Mouse (Mus musculus) thymus, adult 18-20 months (tissue): Measurements from ENCODE around the gene Xpo4.
A peak's percentile ranks its signal among the peaks of the same experiment; 100 is the strongest.
"Not testable (repeated sequence)": the region's sequence is repeated elsewhere in the genome, so short reads cannot be mapped to it uniquely, and the experiment has no call there.

Source experiments
- DNase-seq, 2 experiments: peaks; one replicate each; pipeline ENCODE4 v3.0.0; 2022; ENCODE audit warnings: mixed read lengths in 2 of 2

The Xpo4 gene

GRCm38 (mm10) chr14:57664822-57665627 is at the start of gene Xpo4:
TSS of gene Xpo4 (minus strand) at chr14:57665430.
- DNase-seq, result peak; percentile 71 to 72

- DNase-seq, result no peak
Observed at GRCm38 (mm10) chr14:57712884-57713283, 47.7 kb upstream of the Xpo4 start.

GRCm38 (mm10) chr14:57711059-57711458 is 45.8 kb upstream of the Xpo4 start:
- DNase-seq, result no peak

DNA sequence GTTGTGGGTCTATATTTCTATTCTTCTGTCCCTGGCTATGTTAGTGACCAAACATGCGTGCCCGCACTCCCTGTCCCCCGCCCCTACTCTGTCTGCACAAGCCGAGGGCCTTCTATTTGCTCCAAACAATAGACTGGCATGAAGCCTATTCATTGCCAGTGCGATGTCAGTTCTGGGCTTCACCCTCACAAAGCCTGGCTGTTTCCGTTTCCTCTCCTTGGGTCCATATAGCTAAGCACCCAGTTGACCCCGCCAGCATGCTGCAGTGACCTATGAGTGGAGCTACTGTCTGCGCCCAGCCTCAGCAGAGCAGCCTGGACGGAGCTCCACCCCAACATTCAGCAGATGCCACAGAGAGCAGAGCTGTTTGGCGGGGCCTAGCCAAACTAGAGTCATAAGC is 43.9 kb upstream of the Xpo4 start:
- DNase-seq, result no peak

- DNase-seq, result no peak
Observed at GRCm38 (mm10) chr14:57708580-57708979, 43.4 kb upstream of the Xpo4 start.

DNA sequence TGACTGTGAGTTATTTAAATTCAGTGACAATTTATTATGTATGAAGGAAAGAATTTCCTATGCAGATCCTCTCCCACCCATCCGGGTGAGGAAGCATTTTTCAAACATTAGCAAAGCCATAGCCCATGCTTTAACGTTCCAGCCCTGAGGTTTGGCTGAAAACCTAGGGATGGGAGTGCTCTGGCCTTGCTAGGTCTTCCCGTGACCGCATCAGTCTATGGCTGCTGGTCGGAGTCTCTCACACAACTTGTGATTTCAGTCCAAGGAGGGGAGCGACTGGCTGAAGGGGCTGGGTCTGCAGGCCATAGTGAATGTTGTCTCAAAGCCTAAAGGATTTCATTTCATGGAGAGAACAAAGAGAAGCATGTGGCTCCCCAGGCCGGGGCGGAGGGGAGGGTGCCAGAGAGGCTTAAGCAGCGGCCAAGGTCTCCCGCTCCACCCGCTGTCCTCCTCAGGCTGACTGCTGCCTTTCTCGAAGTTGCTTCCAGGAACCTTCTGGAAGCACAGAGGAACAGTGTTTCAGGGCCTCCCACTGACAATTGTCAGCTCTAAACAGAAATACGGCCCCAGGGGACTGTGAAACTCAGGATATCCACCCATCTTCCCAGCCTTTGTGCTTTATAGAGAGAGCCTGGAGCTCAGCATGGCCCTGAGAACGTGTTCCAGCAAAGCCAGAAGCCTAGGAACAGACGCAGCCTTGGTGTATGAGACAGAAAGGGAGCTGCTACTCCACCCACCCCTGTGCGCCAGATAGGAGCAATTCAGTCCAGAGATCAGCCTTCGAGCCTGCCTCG is 42.1 kb upstream of the Xpo4 start:
- no peak for DNase-seq

- DNase-seq, result no peak
Observed at GRCm38 (mm10) chr14:57706760-57707099, 41.5 kb upstream of the Xpo4 start.

- no peak for DNase-seq
Observed at GRCm38 (mm10) chr14:57705759-57706158, 40.5 kb upstream of the Xpo4 start.

DNA sequence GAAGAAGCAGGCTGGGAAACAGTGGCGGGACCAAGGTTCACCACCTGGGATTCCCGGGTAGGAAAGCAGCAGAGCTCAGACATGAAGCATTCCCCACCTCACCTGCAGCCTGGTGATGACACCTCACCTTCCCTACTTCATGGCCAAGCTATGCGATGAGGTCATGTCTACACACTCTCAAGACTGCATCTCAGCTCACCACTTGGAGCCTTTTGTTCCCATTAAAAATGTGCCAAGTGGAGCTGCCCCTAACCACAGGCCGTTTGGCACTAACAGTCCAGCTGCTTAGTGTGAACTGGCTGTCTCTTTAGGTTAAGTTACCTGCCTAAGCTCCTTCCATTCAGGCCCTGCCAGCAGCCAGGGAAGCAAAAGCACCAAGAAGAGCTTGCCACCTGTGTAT is 39.8 kb upstream of the Xpo4 start:
- no peak for DNase-seq

GRCm38 (mm10) chr14:57701915-57702477 is 36.8 kb upstream of the Xpo4 start:
- DNase-seq, result no peak

GRCm38 (mm10) chr14:57699461-57699970 is 34.3 kb upstream of the Xpo4 start:
- no peak for DNase-seq

GRCm38 (mm10) chr14:57699016-57699415 is 33.8 kb upstream of the Xpo4 start:
- no peak for DNase-seq

DNA sequence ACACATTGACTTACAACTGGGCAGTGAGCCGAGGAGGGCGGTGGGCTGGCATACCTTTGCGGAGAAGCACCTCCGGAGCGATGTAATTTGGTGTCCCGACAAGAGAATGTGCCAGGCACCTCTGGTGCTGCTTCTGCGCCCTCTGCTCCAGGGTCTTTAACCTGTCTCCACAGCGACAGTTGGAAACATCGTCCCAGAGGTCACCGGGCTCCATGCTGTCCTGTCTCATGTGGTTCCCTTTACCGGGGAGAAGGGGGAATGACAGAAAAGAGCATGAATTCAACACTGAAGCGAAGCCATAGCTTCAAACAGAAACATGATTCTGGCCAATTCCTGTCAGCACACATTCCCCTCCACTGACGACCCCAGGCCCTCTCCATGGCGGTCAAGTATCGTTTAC is 30.8 kb upstream of the Xpo4 start:
- DNase-seq, result no peak

GRCm38 (mm10) chr14:57695550-57695949 is 30.3 kb upstream of the Xpo4 start:
- no peak for DNase-seq

- no peak for DNase-seq
Observed at GRCm38 (mm10) chr14:57694246-57694645, 29.0 kb upstream of the Xpo4 start.

DNA sequence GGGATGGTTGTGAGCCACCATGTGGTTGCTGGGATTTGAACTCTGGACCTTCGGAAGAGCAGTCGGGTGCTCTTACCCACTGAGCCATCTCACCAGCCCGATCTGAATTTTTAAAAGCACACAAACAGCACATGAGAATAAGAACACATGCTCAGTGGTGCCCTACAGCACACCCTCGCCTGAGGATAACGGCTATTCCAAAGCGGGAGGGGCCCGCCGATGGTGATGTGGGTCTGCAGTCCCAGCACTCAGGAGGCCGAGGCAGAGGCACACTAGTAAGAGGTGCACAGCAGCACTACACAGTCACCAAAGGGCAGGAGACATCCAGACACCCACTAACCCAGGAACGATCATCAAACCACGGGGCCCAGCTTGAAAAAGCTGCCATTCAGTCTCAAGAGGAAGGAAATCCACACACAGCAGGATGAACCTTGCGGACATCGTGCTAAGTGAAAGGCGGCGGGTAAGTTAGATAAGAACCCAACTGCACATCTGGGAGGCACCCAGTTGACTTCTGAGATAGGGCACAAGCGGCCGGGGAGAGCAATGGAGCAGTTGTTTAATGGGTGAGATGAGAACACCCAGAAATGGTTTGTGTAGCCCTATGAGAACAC is 27.4 kb upstream of the Xpo4 start:
- DNase-seq, result no peak

- no peak for DNase-seq
Observed at GRCm38 (mm10) chr14:57691316-57691715, 26.1 kb upstream of the Xpo4 start.

GRCm38 (mm10) chr14:57690681-57691080 is 25.5 kb upstream of the Xpo4 start:
- no peak for DNase-seq

DNA sequence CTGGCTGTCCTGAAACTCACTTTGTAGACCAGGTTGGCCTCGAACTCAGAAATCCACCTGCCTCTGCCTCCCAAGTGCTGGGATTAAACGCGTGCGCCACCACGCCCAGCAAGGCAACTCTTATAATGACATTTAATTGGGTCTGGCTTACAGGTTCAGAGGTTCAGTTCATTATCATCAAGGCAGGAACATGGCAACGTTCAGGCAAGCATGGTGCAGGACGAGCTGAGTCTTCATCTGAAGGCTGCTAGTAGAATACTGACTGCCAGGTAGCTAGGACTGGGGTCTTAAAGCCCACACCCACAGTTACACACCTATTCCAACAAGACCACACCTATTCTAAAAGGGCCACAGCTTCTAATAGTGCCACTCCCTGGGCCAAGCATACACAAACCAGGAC is 22.8 kb upstream of the Xpo4 start:
- not testable (repeated sequence) for DNase-seq

GRCm38 (mm10) chr14:57687441-57687840 is 22.2 kb upstream of the Xpo4 start:
- DNase-seq, result no peak

- no peak for DNase-seq
Observed at GRCm38 (mm10) chr14:57686647-57687046, 21.4 kb upstream of the Xpo4 start.

DNA sequence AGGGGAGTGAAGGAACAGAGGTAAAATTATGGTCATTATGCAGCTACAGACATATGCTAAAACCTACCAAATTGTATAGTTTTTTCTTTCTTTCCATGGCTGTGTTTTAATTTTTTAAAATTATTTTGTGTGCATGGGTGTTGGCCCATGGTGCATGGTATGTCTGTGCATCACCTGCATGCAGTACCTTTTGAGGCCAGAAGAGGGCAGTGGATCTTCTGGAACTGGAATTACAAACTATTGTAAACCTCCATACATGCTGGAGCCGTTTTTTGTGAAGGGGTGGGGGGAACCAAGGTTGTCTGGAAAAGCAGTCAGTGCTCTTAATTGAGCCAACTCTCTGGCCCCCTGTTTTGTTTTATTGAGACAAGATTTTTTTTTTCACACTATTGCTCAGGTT is 19.3 kb upstream of the Xpo4 start:
- peak in 1 of 2 experiments; percentile 35 for DNase-seq

- DNase-seq, result no peak
Observed at GRCm38 (mm10) chr14:57682751-57683150, 17.5 kb upstream of the Xpo4 start.
